Mouse (Mus musculus): Measurements from ENCODE around the gene Ncapd3. TPM values are rescaled to one million over a fixed set of nuclear protein-coding genes. Genes with fewer than 3 reads are reported as not detected.

Ncapd3 gene
- polyA plus RNA-seq, 1 experiment from 2014 or later: 23.4 TPM

Other genes starting within 250 kb of the Ncapd3 start
- gene Glb1l2, start 223.7 kb upstream of the Ncapd3 start, polyA plus RNA-seq (2015; fragmentation: Nextera tagmentation; extraction: Ambion mirVana): 1.5 and 2.2 TPM in 2 replicates
- gene Glb1l3, start 169.3 kb upstream of the Ncapd3 start, polyA plus RNA-seq (2015; fragmentation: Nextera tagmentation; extraction: Ambion mirVana): not detected in 2 replicates
- gene Gm1110, start 107.1 kb upstream of the Ncapd3 start, polyA plus RNA-seq (2015; fragmentation: Nextera tagmentation; extraction: Ambion mirVana): 0.27 and 0.35 TPM in 2 replicates
- 43.4 and 50.5 TPM in 2 replicates for gene Acad8, start 30.6 kb upstream of the Ncapd3 start, polyA plus RNA-seq (2015; fragmentation: Nextera tagmentation; extraction: Ambion mirVana)
- 153 and 158 TPM in 2 replicates for gene Thyn1, start 30.5 kb upstream of the Ncapd3 start, polyA plus RNA-seq (2015; fragmentation: Nextera tagmentation; extraction: Ambion mirVana)
- 85.7 and 92.7 TPM in 2 replicates for gene Vps26b, start 110 bp upstream of the Ncapd3 start, polyA plus RNA-seq (2015; fragmentation: Nextera tagmentation; extraction: Ambion mirVana)
- gene Jam3, start 125.2 kb downstream of the Ncapd3 start, polyA plus RNA-seq (2015; fragmentation: Nextera tagmentation; extraction: Ambion mirVana): 60.2 and 62.2 TPM in 2 replicates

Measured in forebrain, embryonic 16.5 days (tissue).